Mouse (Mus musculus): ENCODE results near the gene Nomo1.

GRCm38 (mm10) chr7:46068831-46069230, 35.3 kb downstream of the Nomo1 start:
- TF ChIP-seq CTCF (IDR thresholded peaks at IDR 0.05; ENCODE audit: low read depth, low read length) (no peak), POLR2A (IDR thresholded peaks at IDR 0.05; ENCODE audit: extremely low read depth, insufficient read depth, low read length) (no peak)

All from liver, adult 2 months (tissue).